Mouse (Mus musculus) heart, postnatal 10 days (tissue): ENCODE measurements around the gene Btbd17. TPM values are rescaled to one million over a fixed set of nuclear protein-coding genes. Genes with fewer than 3 reads are reported as not detected.
A peak's percentile ranks its signal among the peaks of the same experiment; 100 is the strongest.

Source experiments
- DNase-seq, 2 experiments: peaks; one replicate each; pipeline ENCODE4 v3.0.0; 2021
- intact Hi-C: fragments of 180-260 bp; cut with DNase I; formaldehyde crosslinking; loops from one replicate; pipeline ENCODE4 v1.15.1; 2025
- total RNA-seq, 2 experiments: library from RNA; stranded (reverse); gene quantifications; 2 replicates each; pipeline ENCODE4 v1.2.3; 2021

Gene Btbd17
- total RNA-seq, 2 experiments from 2014 or later: 0.32 TPM; not detected in 1

- intact Hi-C loops: loop anchor here (10.0 kb wide), 1 partner anchor 248 kb away; no protein-coding TSS in a partner anchor
- DNase-seq: no peak
Observed at GRCm38 (mm10) chr11:114807025-114807424, 11.3 kb upstream of the Btbd17 start.

GRCm38 (mm10) chr11:114803990-114804389 lies 8.2 kb upstream of the Btbd17 start:
- intact Hi-C loops: loop anchor here (10.0 kb wide), 1 partner anchor 251 kb away; no protein-coding TSS in a partner anchor
- no peak for DNase-seq

- DNase-seq: no peak
- intact Hi-C loops: loop anchor here (10.0 kb wide), 1 partner anchor 252 kb away; no protein-coding TSS in a partner anchor
Observed at GRCm38 (mm10) chr11:114802540-114803267, 7.0 kb upstream of the Btbd17 start.

GRCm38 (mm10) chr11:114801906-114802305 lies 6.2 kb upstream of the Btbd17 start:
- intact Hi-C loops: loop anchor here (10.0 kb wide), 1 partner anchor 253 kb away; no protein-coding TSS in a partner anchor

GRCm38 (mm10) chr11:114798624-114799023 lies 2.9 kb upstream of the Btbd17 start, which contains the start of gene Gpr142:
Gene Gpr142, plus strand, starts transcription at chr11:114798924.
- intact Hi-C loops: no loop called here

More at GRCm38 (mm10) chr11:114801906-114802305, 6.2 kb upstream of the Btbd17 start:
- DNase-seq: no peak

GRCm38 (mm10) chr11:114797981-114798380 lies 2.2 kb upstream of the Btbd17 start:
- intact Hi-C loops: no loop called here
- no peak for DNase-seq

More at GRCm38 (mm10) chr11:114798624-114799023, 2.9 kb upstream of the Btbd17 start, which contains the start of gene Gpr142:
- no peak for DNase-seq

- DNase-seq: no peak
- intact Hi-C loops: no loop called here
Observed at GRCm38 (mm10) chr11:114797176-114797575, 1.4 kb upstream of the Btbd17 start.

- DNase-seq: peak; percentile 71 to 78
- intact Hi-C loops: no loop called here
Observed at GRCm38 (mm10) chr11:114795231-114795746, 456 bp downstream of the Btbd17 start.

- DNase-seq: no peak
- intact Hi-C loops: no loop called here
Observed at GRCm38 (mm10) chr11:114794691-114795090, 1.1 kb downstream of the Btbd17 start.

- DNase-seq: no peak
- intact Hi-C loops: no loop called here
Observed at GRCm38 (mm10) chr11:114793868-114794545, 1.7 kb downstream of the Btbd17 start.

- intact Hi-C loops: no loop called here
- no peak for DNase-seq
Observed at GRCm38 (mm10) chr11:114792931-114793494, 2.7 kb downstream of the Btbd17 start.

- DNase-seq: no peak
- intact Hi-C loops: no loop called here
Observed at GRCm38 (mm10) chr11:114791891-114792411, 3.8 kb downstream of the Btbd17 start.

GRCm38 (mm10) chr11:114791351-114791889 lies 4.3 kb downstream of the Btbd17 start:
- intact Hi-C loops: no loop called here

GRCm38 (mm10) chr11:114790841-114791240 lies 4.9 kb downstream of the Btbd17 start:
- DNase-seq: no peak
- intact Hi-C loops: no loop called here

More at GRCm38 (mm10) chr11:114791351-114791889, 4.3 kb downstream of the Btbd17 start:
- DNase-seq: no peak

- DNase-seq: no peak
- intact Hi-C loops: no loop called here
Observed at GRCm38 (mm10) chr11:114790171-114790570, 5.6 kb downstream of the Btbd17 start.

GRCm38 (mm10) chr11:114789716-114790115 lies 6.0 kb downstream of the Btbd17 start:
- intact Hi-C loops: loop anchor here (1.0 to 5.0 kb wide), 2 partner anchors 44 to 117 kb away; no protein-coding TSS in a partner anchor
- DNase-seq: no peak

GRCm38 (mm10) chr11:114789061-114789714 lies 6.6 kb downstream of the Btbd17 start:
- intact Hi-C loops: loop anchor here (1.0 to 5.0 kb wide), 2 partner anchors 44 to 117 kb away; no protein-coding TSS in a partner anchor
- DNase-seq: peak; percentile 87 to 92

- intact Hi-C loops: loop anchor here (5.0 kb wide), 1 partner anchor 115 kb away; no protein-coding TSS in a partner anchor
- no peak for DNase-seq
Observed at GRCm38 (mm10) chr11:114787611-114788010, 8.1 kb downstream of the Btbd17 start.

GRCm38 (mm10) chr11:114786326-114786725 lies 9.4 kb downstream of the Btbd17 start:
- intact Hi-C loops: loop anchor here (5.0 kb wide), 1 partner anchor 114 kb away; no protein-coding TSS in a partner anchor
- DNase-seq: no peak
